Mouse (Mus musculus) bone marrow, adult 2 months (tissue): ENCODE measurements around the gene Pla2g7.

ENCODE experiments used
- CTCF ChIP-seq: fragments of 200-500 bp; IDR thresholded peaks from 2 replicates; pipeline ENCODE4 v1.5.1; 2011; ENCODE audit warnings: low read length, control low read depth; ENCODE audit not compliant: control insufficient read depth, insufficient read depth
- POLR2A ChIP-seq: fragments of 200-500 bp; IDR thresholded peaks from 2 replicates; pipeline ENCODE4 v1.6.1; 2011; ENCODE audit warnings: low read depth, mild to moderate bottlenecking, control low read depth, low read length, borderline replicate concordance; ENCODE audit not compliant: control insufficient read depth

- TF ChIP-seq POLR2A (no peak), CTCF (no peak)
These were observed 51.3 kb downstream of the Pla2g7 start for GRCm38 (mm10) chr17:43619156-43619555.
